Mouse (Mus musculus) embryonic fibroblast, embryonic 13.5 days (primary cell): ENCODE data around the gene Ahnak.

Source experiments
- CTCF ChIP-seq: IDR thresholded peaks from 2 replicates; pipeline ENCODE4 v1.5.1; 2011; ENCODE audit warnings: mild to moderate bottlenecking, control low read depth, low read length, moderate library complexity, borderline replicate concordance; ENCODE audit not compliant: insufficient read depth
- POLR2A ChIP-seq: IDR thresholded peaks from 2 replicates; pipeline ENCODE4 v1.6.1; 2011; ENCODE audit warnings: low read depth, mild to moderate bottlenecking, control low read depth, low read length, moderate library complexity

DNA sequence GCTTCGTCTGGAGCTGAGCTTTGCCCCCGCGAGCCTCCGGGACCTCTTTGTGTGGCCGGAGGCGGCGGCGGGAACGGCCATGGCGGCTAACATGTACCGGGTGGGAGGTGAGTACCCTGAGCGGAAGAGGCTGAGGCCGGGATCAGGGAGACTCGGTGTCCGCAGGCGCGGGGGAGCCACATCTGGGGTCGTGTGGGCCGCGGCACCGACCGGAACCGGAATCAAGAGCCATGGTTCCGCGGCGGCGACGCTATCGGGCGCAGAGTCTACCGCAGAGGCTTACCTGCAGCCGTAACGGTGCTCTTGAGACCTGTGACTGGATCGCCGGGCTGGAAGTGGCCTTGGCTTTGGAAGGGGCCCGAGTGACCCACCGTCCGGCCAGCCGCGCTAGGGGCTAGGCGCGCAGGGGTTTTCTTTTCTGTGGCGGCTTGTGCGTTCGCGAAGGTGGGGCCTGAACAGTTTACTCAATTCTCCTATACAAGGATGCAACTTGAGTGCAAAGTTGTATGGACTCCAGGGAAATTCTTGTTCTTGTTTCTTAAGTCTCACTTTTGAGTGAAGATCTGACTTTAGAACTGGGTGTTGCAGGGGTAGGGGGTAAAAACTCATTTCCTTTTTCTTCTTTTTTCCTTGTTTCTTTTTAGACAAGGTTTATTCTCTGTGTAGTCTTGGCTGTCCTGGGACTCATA, 46.7 kb upstream of the Ahnak start:
- no peak for TF ChIP-seq POLR2A
- no peak for TF ChIP-seq CTCF
